Mouse (Mus musculus) c-Kit-positive CD71-positive TER-119-positive erythroid progenitor cells, embryonic 14.5 days (primary cell): Measurements from ENCODE around the gene Tex13b.
A peak's percentile ranks its signal among the peaks of the same experiment; 100 is the strongest.
"Not testable (repeated sequence)": the region's sequence is repeated elsewhere in the genome, so short reads cannot be mapped to it uniquely, and the experiment has no call there.

Experiments
- DNase-seq: peaks from one replicate; pipeline ENCODE4 v3.0.0-alpha.2; 2013; ENCODE audit warnings: low spot score

Gene Tex13b

DNA sequence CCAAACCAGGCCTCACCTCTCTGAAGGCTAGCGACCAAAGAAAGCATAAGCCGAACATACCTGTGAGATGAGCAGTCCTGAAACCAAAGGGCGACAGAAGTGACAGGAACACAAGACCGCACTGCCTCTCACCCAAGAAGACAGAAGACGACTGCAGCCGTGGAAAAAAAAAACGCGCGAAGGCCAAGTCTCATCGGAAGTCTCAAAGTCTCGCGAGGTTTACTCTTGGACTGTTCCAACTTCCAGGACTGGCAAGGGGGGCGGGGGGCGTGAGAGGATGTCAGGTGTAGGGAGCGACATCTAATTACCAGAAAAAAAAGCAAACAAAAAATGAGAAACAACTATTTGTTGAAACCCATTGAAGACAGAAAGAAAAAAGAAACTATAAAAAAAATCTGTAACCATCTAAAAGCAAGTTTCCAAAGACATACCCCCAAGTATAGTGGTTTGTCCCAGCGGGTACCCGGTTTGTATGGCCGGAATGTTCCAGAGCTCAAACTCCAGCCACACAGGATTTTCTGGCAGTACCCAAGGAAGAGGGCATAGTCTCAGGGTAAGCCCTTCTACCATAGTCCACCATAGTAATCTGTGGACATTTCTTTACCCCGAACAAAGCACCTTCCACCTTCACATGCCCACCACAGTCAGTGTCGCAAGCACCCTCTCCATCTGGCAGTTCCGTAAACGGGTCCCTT is at the start of gene Tex13b:
Gene Tex13b, minus strand, starts transcription at position 122 of the 695 bp plus-strand sequence.
- no peak for DNase-seq

DNA sequence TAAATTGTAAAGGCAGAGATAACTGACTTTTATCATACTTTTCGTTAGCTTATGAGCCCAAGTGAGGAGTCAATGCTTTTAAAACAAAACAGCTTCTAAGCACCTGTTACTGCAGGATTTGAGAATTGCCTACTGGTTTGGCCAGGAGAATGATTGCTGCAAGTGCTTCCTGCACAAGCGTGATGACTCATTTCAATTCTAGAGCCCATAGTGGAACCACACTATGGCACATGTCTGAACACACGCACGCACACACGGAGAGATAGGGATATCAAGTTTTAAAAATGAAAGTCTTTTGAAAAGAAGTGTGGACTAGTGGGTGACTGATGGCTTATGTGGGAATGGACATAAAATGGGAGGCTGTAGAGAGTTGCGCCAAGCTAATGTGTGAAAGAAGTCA is 49.5 kb upstream of the Tex13b start:
- no peak for DNase-seq

DNA sequence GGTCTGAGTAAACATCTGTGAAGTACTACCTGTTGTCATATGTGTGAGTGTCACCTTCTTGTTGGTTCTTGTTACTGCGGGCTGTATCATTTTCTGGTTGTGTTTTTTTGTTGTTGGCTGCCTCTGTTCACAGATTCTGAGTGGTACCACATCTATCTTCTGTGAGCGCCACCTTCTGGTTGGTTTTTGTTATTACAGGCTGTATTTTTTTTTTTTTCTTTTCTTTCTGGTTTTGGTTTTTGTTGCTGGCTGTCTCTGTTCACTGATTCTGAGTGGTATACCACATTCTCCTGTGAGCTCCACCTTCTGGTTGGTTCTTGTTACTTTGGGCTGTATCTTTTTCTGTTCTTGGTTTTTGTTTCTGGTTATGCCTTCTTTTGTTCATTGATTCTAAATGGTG is 44.2 kb upstream of the Tex13b start:
- peak; percentile 12 for DNase-seq

DNA sequence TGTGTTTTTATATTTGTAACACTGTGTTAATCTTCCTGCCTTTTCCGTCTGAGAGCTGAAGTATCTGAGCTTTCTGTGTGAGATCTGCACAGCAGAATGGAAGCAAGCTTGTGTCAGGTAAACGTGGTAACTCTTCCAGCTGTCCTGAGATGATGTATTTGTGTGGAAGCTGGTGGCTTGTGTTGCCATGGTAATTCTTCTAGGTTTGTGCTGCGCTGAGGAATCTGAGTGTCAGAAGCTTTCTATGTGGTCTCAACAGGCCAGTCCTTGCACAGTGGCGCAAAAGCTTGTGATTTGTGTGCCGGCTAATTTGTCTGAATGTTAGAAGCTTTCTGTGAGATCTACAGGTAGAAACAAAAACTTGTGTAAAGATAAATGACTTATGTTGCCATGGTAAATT is 43.8 kb upstream of the Tex13b start:
- not testable (repeated sequence) for DNase-seq

DNA sequence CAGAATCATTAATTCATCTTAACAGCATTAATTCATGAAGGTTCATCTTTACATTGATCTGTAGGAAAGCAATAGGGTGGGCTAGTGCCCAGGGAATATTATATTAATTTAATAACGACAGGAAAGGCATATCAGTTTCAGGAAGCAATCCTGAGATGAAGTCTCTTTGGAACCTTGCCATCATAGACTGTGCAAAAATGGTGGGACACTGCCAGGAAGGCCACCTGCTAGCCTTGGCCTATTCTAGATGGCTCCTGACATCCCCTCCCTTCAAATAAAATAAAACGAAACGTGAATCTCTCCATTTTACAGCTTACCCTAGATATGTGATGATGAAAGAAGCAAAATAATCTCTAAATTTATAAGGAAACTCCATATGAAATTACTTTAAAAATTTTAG is 41.3 kb upstream of the Tex13b start:
- DNase-seq: no peak

DNA sequence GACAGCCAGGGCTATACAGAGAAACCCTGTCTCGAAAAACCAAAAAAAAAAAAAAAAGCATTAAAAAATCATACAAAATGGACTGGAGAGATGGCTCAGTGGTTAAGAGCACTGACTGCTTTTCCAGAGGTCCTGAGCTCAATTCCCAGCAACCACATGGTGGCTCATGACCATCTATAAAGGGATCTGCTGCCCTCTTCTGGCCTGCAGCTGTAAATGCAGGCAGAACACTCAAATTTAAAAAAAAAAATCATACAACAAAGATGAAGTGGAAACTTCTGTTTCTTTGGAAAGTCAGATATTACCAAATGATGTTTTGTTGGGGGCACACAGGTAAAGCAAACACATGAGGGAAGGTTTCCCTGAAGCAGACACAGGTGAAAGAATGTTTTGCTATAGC is 32.2 kb upstream of the Tex13b start:
- not testable (repeated sequence) for DNase-seq

DNA sequence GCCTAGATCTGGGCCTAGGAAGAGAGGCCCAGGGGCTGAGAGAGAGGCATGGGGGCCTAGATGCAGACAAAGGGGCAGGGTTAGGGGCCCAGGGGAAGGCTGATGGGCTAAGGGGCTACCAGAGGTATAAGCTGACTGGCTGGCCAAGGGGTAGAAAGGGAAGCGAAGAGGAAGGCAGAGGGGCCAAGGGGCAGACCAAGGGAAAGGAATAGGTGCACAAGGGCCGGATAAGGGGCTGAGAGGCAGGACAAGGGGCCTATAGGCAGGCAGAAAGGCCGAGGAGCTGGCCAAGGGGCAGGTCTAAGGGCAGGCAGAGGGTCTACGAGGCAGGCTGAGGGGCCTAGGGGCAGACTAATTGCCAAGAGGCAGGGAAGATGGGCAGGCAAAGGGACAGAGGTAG is 26.7 kb upstream of the Tex13b start:
- no peak for DNase-seq

DNA sequence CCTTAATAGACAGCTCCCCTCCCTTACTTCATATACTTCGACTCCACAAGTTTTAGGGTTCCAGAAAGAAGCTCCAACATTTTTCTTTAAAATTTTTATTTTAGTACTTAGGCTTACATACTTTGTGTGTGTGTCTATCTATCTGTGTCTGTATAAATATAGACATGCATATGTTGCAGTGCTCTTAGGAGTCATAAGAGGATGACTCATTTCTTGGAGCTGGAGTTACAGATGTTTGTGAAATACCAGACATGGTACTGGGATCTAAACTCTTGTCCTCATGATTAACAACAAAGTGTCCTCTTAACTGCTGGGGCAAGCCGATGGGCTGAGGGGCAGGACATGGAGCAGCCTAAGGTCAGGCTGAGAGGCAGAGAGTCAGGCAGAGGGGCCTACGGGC is 24.8 kb upstream of the Tex13b start:
- no peak for DNase-seq

DNA sequence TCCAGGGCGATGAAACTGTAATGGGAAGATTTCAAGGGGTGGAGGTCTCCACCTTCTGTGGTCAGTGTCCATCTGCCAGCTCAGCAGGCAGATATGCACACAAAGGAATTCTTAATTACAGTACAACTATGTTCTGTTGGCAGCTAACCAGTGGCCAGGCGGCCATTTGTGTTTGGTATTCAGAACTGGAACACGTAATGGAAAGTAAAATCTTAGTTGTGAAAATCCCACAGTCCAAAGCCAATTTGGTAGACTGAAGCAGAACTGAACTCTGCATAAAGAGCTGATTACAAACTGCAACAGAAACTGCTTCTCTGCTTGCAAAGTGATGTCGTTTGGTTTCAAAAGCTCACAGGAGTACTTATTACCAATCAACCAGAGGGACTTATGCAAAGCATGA is 18.5 kb upstream of the Tex13b start:
- no peak for DNase-seq

DNA sequence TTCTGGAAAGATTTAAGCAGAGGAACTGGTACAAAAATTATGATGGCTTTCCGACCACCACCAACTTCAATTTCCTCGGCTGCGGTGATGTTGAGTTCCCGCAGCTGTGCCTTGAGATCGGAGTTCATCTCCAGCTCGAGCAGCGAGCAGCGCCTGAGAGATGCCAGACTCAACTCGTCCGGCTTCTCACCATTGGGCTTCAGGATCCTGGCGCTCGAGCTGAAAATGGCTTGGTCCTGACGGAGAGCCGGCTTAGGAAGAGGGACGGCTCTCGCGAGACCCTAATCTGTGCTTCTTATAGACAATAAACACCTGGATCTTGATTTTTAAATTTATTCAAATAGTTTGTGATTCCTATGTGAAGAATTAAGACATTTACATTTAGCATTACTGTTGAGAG is 9.1 kb upstream of the Tex13b start:
- DNase-seq: no peak

DNA sequence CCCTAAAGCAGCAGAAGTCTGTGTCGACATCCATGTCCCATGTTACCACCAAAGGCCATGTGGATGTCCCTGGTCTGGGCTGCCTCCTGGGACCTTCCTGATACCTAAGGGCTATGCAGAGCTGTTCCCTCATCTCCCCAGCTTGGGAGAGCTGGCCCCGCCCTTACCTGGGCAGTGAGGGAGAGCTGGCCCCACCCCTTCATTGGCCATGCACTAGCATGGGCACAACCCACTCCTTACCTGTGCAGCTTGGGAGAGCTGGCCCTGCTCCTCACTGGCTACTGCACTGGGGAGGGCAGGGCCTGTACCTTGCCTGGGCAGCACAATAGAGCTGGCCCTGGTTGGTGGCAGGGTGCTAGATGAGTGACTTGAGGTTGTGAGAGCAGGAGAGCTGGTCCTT is 7.9 kb downstream of the Tex13b start:
- no peak for DNase-seq

DNA sequence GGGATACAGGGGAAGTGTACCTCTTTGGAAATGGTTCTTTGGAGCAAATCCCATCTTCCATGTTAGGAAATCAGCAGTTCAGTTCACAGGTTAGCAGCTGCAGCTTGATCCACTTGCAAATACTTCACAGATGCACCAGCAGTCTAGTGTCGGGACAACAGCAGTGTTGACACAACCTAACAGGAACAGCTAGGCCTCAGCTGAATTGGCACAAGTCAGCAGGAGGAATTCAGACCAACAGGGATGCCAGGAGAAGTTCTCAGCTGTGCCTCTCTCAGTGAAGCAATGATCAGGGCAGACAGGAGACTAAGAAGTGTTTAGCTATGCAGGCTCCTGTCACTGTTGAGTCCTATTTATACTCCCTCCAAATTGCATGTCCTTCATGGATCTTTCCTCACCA is 43.4 kb downstream of the Tex13b start:
- no peak for DNase-seq
